Mouse (Mus musculus) ES-CJ7 (cell line): Measurements from ENCODE around the gene Mrpl12.
"Not testable (repeated sequence)": the region's sequence is repeated elsewhere in the genome, so short reads cannot be mapped to it uniquely, and the experiment has no call there.

Source experiments
- DNase-seq: peaks from one replicate; pipeline ENCODE4 v3.0.0; 2011; ENCODE audit warnings: low read depth, low spot score

Mrpl12 gene

DNA sequence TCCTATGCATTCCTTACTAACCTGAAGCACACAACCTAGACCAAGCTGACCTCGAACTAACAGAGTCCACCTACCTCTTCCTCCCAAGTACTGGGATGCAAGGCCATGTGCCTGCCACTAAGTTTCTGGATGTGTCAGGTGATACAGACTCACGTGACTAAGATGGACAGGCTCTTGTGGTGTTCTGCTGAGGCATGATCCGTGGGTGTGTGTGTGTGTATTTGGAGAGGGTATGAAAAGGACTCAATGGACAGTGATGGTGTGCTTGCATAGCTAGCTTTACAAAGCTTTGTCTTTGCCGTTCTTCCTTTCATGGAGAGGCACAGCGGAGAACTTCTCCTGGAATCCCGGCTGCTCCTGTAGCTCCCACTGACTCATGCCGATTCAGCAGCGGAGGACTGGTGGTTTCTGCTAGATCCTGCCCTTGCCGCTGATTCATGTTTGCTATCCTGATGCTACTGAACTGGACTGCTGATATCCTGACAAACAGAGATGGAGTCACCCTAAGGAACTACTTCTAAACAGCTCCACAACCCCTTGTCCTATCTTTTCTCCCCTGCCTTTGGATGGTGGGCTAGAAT is 24.0 kb downstream of the Mrpl12 start:
- DNase-seq, result no peak

DNA sequence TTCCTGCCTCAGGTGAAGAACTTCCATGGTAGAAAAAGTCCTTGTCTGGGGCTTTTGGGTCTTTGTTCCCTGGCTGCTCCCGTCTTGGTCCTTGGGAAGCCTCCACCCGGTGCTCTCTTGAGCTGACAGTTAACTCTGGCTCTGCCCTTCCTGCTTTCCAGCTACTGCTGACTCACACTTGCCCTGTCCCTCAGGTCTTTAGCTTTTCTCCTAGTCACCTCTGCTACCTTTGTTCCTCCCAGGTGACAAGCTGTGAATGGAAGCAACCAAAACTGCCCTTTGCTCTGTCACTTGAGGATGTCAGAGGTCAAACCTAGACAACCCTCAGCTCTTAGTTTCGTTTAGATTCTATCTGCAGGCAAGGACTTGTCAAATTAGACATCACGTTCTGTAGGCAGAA is 25.5 kb downstream of the Mrpl12 start:
- no peak for DNase-seq

DNA sequence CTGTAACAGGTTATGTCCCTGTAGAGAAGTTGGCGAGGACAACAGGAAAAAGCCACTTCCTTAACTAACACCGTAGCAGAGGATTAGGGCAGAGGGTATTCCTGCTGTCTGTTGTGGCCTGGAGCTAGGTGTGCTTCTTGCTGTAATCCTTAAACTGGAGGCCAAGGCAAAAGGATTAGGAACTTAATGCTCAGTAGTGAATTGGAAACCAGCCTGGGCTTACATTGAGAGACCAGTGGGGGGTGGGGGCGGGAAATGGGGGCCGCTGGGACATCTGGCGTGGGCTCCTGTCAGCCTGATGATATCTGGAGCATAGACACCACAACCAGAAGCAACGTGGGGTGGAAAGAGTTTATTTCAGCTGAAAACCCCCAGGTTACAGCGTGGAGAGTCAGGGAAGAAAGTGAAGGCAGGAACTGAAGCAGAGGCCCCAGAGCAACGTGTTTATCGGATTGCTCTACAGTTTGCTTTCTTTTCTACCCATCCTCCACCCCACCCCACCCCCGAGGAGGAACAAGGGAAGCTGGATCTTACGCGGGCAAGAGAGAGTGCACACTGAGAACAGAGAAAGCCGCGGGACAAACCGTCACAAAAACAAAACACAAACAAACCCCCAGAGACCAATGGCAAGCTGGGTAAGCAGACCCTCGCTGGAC is 26.1 kb downstream of the Mrpl12 start:
- DNase-seq, result no peak

DNA sequence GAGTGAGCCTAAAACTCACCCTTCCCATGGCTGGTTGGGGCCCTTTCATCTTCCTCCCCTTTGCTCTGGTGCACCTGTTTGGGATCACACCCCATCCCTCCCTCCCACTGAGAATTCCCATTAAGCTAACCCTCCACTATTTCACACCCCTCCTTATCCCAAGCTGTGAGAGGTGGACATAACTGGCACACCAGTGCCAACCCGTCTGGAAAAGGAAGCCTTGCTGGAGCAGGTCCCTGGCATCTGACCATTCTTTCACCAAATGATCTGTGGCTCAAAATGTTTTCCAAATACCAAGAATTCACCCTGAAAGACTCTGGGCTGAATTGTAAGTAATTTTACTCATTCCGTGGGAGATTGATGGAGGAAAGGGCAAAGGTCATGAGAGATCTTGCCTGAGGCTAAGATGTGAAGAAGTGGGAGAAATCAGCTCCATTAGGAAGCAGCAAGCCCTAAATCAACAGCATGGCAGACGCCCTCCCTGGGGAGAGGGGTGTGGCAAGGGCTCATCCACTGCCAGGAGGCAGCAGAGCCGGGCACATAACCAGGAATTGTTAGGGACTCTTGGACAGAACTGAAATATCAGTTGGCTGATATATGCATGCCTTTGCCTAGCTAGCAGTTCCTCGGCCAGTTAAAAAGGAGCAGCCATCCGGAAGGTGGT is 28.5 kb downstream of the Mrpl12 start:
- DNase-seq, result no peak

DNA sequence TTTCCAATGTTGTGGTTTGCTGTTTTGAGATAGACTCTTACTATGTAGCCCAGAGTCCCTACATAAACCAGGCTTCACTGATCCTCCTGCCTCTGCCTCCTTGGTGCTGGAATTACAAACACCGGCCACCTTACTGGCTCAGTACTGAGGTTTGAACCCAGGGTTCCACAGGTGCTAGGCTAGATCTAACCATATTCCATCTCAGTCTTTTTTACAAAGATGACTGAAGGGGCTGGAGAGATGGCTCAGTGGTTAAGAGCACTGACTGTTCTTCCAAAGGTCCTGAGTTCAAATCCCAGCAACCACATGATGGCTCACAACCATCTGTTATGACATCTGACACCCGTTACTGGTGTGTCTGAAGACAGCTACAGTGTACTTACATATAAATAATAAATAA is 29.8 kb downstream of the Mrpl12 start:
- DNase-seq, result not testable (repeated sequence)

DNA sequence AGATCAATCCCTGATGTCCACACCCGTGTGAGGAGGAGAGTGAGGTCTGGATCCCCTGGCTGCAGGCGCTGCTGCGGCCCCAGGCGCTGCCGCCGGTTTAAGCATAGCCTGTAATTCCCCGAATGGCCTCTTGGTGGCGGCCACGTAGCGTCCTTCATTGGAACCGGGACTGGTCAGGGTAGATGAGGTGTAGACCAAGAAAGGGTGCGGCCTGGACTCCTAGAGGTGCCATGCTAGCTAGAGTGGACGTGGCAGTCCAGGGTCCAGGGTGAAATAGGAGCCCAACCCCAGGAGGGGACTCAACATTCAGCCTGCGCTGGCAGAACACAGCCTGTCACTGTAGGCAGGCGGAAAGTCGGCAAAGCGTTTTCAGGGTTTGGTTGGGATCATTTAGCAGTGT is 31.2 kb downstream of the Mrpl12 start:
- peak; percentile 77 for DNase-seq

DNA sequence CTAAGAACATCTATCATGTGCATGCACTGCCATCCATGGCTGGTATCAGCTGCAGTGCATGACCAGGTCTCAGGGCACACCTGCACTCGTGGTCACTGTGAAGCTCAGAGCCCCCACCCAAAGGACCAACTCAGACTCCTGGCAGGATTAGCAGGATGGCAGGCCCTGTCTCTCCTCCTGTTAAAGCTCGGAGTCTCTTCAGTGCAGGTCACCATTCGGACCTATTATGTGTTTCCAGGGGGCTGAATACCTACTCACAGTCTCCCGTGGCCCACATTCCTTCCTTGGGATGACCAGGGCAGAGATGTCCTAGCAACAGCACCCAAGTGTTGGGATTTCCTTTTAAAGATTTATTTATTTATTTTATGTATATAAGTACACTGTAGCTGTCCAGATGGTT is 32.7 kb downstream of the Mrpl12 start:
- no peak for DNase-seq

DNA sequence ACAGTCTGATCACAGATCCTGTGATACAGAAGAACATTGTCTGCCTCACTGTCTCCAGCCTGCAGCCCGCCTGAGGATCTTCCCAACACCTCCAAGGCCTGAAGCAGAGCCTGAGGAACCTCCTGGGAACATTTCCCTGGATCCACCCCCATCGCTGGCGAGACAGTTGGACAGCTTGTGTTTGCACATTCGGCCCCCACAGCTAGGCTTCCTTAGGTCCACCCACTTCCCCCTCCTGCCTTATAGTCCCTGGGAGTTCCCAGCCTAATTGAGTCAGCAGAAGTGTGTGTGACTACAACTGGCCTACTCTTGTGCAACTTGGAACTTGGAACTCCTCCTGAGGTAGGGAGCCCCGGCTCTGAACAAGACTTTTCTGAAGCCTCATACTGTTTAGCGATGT is 33.6 kb downstream of the Mrpl12 start:
- no peak for DNase-seq

DNA sequence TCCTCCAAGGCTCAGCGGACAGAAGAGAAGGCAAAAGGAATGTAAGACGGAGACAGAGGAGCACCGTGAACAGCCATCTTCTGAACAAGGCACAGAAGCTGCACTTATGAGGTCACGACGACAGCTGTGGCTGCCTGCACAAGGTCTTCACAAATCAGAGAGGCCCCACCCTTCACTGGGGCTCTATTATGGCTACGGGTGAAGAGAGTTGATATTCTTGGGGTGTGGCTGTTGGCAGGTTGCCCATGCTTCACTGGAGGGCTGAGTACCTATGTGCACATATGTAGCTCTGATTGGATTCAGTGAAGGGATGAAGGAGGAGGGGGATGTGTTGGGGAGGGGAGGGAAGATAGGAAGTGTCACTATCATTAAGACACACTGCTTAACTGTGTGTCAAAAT is 34.1 kb downstream of the Mrpl12 start:
- DNase-seq, result no peak

DNA sequence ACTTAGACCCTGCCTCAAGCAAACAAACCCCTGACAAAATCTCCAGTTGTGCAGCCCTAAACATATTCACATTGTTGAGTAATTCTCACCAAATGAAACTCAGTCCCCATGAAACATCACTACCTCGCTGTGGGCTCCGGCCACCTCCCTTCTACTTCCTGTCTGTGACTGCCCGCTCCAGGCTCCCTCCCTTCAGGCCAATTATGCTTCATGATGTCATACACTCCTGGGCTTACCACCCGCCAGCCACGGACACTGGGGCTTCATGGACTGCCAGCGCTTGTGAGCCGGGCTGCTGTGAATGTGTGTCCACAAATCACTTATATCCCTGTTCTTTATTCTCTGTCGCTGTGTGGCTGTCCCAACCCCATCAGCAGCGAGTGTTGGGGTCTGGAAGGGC is 35.3 kb downstream of the Mrpl12 start:
- DNase-seq, result no peak

DNA sequence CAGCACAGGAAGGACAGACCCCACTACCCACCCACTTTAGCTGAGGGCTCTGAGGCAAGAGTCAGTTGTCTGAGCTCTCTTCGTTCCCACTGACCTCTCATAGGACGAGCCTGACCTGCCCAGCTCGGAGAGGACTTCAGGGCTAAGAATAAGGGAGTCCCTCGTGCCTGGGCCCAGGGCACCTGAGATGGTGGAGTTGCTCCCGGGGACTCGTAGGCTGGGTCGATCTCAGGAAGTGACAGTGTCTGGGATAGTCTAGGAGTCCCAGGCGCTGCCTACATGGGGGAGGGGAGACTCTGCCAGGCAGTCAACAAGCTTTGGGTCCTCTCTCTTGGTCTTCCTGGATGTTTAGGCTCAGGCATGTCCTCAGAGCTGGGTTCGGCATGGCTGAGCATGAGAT is 36.1 kb downstream of the Mrpl12 start:
- no peak for DNase-seq

DNA sequence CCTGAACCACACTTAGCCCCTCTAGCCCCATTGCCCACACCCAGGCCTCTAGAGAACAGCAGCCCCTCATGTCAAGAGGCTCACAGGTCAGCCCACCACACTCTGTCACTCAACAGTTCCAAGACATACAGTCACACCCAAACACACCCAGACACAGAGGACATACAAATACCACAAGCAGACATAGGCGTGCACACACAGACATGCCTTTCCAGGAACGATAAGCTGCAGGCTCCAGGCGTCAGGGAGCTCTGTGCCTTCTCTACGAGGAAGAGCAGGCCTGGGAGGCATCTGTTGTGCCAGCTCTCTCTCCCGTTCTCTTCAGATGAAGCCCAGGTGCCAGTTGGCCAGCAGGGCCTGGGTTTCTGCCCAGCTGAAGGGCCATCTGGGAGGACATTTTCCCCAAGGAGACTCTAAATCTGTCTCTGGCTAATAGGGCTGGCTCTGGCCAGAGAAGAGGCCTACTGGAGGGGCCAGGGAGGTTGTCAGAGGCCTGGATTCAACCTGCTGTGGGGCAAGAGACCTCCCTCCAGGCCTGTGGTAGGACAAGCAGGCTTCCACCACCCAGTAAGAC is 36.6 kb downstream of the Mrpl12 start:
- no peak for DNase-seq

DNA sequence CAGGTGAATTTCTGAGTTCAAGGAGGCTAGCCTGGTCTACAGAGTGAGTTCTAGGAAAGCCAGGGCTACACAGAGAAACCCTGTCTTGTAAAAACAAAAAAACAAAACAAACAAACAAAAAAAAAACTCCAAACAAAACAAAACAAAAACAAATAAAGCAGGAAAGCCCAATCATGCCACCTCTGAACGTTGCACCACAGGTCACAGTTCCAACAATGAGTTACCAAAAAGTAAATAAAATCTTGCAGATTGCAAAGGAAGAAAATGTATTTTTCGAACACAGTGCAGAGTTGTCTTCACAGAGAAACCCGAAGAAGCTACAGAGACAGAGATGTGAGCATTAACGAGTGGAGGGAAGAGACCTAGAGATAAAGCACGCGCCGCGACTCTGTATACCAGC is 38.2 kb downstream of the Mrpl12 start:
- DNase-seq, result no peak

DNA sequence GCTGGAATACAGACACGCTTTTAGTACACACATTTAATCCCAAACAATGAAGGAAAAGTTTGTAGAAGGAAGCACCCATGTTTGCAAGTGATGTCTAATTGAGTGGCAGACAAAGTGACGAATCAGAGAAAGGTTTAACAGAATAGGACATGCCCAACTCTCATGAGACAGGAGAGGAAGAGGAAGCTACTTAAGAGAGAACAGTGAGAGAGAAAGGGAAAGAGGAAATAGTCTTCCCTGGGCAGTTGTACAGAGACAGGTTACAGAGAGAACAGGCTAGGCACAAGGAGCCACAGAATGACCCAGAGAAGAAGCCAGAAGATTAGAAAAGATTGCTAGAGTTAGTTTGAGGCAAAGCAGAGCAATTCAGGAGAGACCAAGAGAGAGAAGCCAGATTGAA is 41.5 kb downstream of the Mrpl12 start:
- DNase-seq, result no peak

DNA sequence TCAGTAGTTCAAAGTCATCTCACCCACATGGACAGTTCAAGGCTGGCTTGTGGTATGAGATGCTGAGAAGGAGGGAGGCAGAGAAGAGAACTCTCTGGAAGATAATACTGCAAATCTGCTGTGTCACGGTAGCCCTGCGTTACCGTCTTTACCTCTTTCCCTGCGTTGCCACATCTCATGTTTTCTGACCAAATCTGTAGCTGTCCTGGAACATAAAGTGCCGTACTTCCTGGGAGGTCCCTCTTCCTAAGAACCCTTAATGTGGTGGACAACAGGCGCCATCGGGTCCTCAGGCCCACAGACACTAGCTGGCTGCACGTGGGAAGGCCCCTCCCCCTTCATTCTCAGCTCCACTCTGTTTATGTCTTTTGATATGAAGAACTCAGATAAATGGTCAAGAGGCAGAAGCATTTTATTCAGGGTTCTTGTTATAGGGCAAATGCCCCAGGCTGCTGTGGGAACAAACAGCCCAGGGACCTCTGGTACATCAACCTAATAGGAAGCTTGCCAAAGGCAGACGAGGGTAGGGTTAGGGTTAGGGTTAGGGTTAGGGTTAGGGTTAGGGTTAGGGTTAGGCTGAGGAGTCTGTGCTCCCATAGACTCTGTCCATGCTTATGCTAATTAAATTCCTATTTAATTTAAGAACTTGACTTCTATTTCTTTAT is 43.4 kb downstream of the Mrpl12 start:
- no peak for DNase-seq

DNA sequence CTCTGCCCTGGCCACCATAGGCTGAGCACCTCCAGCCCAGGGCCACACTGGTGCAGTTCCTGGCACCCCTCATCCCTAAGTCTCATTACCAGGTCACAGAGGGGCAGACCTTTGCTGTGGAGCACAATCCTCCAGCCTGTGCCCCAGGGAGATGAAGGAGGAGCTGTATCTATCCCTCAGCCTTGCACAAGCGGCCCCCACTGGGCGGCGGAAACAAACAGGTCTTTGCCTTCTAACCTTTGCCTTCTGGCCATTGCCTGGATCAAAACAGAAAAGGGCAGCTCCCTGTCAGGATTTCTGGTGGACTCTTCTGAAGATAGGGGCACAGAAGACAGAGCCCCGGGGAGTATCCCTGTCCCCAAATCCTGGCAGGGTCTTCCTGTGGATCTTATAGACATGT is 44.5 kb downstream of the Mrpl12 start:
- DNase-seq, result no peak

DNA sequence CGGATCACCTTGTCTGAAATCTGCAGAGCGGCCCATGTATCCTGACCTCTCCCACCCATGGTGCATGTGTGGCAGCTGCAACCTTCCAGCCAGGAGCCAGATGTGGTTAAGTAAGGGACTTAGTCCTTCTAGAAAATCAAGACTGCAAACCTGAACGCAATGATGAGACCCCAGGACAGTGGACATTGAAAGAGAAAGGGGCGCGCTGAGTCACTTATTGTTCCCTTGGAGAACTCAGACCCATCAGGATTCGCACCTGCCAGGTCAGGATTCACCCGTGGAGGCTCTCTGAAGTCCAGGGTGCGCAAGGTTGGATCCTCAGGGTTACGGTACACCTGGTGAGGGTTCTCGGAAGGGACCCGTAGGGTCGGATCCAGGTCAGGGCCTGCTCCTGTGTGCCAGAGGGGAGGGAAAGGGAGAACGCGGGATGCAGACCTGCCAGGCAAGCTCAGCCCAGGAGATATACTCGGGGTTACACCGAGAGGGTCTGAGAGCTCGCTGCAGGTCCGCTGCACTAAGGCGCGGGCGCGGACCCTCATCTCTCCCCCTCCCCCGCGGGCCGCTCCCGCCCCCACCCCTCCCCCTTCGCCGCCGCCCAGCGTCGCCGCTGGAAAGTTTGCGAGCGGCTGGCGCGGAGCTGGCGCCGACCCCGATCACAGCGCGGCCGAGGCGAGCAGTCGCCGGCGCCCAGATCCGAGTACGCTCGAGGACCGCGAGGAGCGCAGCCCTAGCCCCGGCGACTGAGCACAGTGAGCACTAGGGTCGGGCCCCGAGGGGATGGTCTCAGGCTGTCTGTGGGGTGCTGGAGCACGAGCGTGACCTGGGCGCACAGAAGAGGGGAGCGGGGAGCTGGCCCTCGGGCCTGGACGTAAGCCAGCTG is 45.9 kb downstream of the Mrpl12 start, which contains the start of gene Gcgr:
Gcgr (plus strand) TSS at position 615 of the 880 bp plus-strand sequence.
- no peak for DNase-seq

DNA sequence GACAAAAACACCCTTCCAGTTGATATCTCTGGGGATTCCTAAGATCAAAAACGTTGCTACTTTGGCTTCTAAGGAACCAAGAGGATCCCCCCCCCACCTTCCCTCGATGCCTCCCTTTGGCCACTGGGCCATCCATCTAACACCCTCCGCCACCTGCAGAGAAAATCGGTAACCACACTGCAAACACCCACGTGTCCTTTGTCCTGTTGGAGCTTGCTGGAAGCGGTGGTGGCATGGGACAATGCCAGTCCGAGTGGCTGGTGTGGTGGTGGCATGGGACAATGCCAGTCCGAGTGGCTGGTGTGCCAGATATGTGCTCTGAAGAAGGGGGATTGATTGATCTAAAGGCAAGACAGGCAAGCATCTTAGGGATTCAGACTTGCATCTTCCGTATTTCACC is 47.2 kb downstream of the Mrpl12 start:
- no peak for DNase-seq

DNA sequence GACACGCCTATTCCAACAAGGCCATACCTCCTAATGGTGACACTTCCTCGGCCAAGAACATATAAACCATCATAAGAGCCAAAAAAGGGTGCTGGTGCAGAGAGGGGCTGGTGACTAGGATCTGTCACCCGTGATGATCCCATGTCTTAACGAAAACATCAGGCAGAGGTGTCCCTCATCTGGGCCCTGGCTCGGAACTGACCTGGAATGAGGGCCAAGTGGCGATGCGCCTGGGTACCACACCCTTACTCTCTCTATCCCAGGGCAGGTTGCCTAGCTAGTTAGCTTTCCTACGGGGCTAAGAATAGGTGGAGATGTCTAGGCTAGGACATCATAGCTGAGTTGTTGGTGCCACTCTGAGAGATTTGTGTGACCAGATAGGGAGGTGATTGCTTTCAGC is 49.7 kb downstream of the Mrpl12 start:
- DNase-seq, result no peak

DNA sequence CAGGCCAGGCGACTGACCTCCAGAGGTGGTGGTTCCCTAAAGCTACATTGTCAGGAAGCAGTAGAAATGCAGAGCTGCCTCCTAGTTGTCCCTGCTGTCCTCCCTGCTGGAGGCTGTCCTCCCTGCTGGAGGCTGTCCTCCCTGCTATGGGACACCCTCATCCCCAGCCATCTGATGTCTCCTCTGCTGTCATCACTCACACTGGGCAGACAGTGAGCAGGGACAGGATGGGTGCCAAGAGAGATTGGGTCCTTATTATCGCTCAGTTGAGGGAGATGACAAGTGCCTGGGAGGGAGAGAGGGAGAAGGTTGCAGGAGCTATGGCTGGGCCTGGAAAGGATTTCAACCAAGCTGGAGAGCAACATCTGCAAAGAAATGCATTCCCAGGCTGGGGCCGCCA is 50.7 kb downstream of the Mrpl12 start:
- DNase-seq, result no peak

DNA sequence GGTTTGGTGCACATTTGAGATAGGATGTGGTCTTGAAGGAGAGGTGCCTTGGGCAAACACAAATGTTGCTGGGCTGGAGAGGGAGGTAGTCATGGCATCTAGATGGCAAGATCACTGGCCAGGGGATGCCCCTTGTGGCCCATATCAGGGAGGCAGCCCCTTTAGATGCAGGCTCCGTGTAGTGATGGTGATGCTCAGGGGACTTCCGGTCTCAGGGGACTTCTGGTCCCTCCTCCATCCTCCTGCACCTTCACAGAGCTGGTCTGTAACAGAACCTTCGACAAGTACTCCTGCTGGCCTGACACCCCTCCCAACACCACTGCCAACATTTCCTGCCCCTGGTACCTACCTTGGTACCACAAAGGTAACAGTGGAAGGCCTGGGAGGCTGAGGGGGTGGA is 51.4 kb downstream of the Mrpl12 start:
- no peak for DNase-seq
